Mouse (Mus musculus) lung, adult 2 months (tissue): Measurements from ENCODE around the gene Sf3a2. TPM values are rescaled to one million over a fixed set of nuclear protein-coding genes. Genes with fewer than 3 reads are reported as not detected.

Source experiments
- DNase-seq: peaks from one replicate; pipeline ENCODE4 v3.0.0; 2022
- H3K4me1 ChIP-seq: fragments of 200-500 bp; 2 replicates; pipeline ENCODE4 v1.6.1; 2011; ENCODE audit warnings: low read length; ENCODE audit not compliant: control insufficient read depth, insufficient read depth
- H3K4me3 ChIP-seq: fragments of 200-500 bp; replicated peaks from 2 replicates; pipeline ENCODE3; 2011; ENCODE audit warnings: low read depth, mild to moderate bottlenecking, control low read depth, low read length; ENCODE audit errors: extremely low read depth
- CTCF ChIP-seq: fragments of 200-500 bp; IDR thresholded peaks from 2 replicates; pipeline ENCODE4 v1.5.1; 2011; ENCODE audit warnings: mild to moderate bottlenecking, low read length, control low read depth; ENCODE audit not compliant: insufficient read depth
- POLR2A ChIP-seq: fragments of 200-500 bp; IDR thresholded peaks from 2 replicates; pipeline ENCODE4 v1.6.1; 2011; ENCODE audit warnings: low read depth, mild to moderate bottlenecking, control low read depth, low read length, borderline replicate concordance; ENCODE audit errors: extremely low read depth
- WGBS: fragments of 180-500 bp; shearing (Covaris S2); methylation state at CpG from one replicate; pipeline ENCODE4 v1.1.7; 2018; 5-methylcytosine and 5-hydroxymethylcytosine counted together
- polyA plus RNA-seq: library from polyadenylated mRNA; depleted of rRNA; stranded (reverse); fragments of >200 nt; gene quantifications from 2 replicates; pipeline ENCODE4 v1.2.3, GENCODE M21; 2012

Sf3a2 gene
- polyA plus RNA-seq, 1 experiment, result 35.7 TPM

DNA sequence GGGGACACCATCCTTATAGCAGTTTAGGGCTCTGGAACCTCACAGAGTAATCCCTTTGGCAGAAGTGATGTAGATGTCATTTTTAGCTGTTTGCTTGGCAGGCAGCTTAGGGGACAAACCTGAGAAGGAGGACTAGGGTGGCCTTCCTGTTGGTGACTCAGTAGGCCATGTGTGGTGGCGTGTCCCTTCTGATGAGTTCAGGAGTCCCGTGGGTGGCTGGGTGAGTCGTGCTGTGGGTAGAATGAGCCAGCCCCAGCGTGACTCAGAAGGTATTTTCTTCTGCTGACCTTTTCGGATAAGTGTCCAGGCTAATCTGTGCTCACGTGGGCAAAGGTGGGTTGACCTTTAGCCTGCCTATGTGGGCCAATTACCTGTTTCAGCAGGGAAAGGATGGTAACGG, 39.3 kb upstream of the Sf3a2 start:
- Histone ChIP-seq H3K4me3 (no peak overlapping the region), H3K4me1 (peaks cover 17% of the 10 kb centered on the region)
- no peak for TF ChIP-seq CTCF
- TF ChIP-seq POLR2A, result no peak
- WGBS, result 57% methylated on average over 7 of the region's 7 CpGs
- no peak for DNase-seq

DNA sequence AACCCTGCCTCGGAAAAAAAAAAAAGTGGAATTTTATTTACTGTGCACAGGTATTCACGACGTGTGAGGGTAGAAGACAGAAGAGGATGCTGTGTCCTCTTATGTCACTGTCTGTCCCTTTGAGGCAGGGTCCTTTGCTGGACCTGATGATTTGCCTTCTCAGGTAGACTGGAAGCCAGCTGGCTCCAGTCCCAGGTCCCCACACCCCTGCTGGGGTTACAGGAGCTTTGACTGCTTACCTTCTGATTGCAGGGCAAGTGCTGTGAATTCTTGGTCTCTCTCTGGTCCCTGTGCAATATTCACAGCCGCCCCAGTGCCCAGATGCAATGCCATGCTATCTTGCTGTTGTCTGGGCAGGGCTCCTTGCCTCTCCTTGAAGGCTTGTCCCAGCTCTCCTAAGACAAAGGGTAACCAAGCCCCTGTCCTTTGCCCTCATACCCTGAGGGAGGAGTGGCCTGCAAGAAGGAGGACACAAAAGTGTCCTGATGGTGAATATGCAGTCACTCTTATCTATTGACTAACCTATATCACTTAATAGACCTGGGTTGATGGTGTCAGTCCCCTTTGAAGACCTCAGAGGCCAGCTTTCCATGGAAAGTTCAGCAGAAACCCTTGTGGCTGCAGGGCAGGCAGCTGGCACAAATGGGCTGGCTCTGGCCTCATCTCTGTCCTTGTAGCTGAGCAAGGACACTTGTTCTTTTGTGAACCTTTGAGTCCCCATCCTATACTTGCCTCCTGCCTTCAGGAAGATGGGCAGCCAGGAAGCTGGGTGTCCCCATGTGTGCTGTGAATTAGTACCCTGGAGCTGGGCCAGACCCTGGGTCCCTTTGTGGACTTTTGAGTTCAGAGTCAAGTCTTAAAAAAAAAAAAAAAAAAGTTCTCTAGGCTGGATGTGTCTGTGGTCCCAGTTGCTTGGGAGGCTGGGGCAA, 37.1 kb upstream of the Sf3a2 start:
- DNase-seq, result no peak
- no peak for TF ChIP-seq CTCF
- TF ChIP-seq POLR2A, result no peak
- WGBS, result 66% methylated on average over 4 of the region's 4 CpGs
- Histone ChIP-seq H3K4me3 (no peak overlapping the region), H3K4me1 (peaks cover 18% of the 10 kb centered on the region)

DNA sequence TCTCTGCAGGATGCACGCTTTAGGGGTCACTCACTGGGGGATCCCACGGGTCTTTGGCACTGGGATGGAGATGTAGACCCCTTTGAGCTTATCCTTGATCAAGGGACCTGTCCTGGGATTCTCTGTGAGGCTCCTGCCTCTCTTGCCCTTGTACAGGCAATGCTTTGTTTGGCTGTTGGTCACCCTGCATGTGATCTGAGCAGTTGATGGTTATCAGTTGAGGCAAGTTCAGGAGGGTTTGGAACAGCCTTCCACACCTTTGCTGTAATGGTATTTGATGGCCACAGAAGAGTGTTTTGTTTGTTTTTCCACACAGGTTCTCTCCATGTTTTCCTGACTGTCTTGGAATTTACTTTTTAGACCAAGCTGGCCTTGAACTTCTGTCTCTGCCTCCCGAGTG, 36.2 kb upstream of the Sf3a2 start:
- TF ChIP-seq CTCF (no peak), POLR2A (no peak)
- DNase-seq, result no peak
- Histone ChIP-seq H3K4me3 (no peak overlapping the region), H3K4me1 (peaks cover 11% of the 10 kb centered on the region)
- WGBS, result 70% methylated on average over 3 of the region's 3 CpGs

DNA sequence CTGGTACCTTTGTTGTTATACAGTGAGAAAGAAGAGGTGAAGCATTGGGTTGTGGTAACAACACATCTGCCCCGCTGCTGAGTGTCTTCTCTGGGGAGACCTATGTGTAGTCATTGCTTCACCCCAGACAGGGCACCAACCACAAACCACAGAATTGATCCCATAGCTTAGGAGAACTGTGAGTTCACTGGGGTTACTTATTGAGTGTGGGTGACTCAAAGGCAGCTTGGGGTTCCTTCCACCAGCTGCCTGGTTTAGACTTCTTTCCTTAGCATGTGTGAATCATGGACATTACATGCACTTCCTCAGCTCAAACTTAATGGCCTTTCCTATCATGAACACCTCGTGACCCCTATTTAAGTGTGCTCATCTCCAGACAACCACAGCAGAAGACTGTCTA, 34.5 kb upstream of the Sf3a2 start:
- no peak for DNase-seq
- H3K4me3 ChIP-seq, result no peak overlapping the region
- TF ChIP-seq POLR2A, result no peak
- TF ChIP-seq CTCF, result no peak
- WGBS, result 78% methylated on average over 2 of the region's 2 CpGs
- H3K4me1 ChIP-seq, result peaks cover 7% of the 10 kb centered on the region

DNA sequence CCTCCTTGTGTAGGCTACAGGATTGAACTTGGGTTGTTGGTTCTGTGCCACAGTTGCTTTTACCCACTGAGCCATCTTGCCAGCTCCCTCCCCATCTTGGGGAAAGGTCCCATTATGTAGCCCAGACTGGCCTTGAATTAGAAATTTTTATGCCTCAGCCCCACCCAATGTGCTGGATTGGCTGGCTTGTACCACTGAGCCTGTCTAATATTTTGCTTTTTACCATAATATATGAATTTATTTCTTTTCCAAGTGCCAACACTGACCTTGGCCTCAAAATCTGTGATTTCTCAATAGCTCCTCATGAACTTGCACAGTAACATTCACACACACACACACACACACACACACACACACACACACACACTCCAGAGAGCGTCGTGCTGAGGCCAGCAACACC, 32.3 kb upstream of the Sf3a2 start:
- no peak overlapping the region for H3K4me3 ChIP-seq
- H3K4me1 ChIP-seq, result peaks cover 7% of the 10 kb centered on the region
- TF ChIP-seq POLR2A (no peak), CTCF (no peak)
- no peak for DNase-seq
- 48% methylated on average over 2 of the region's 2 CpGs for WGBS

DNA sequence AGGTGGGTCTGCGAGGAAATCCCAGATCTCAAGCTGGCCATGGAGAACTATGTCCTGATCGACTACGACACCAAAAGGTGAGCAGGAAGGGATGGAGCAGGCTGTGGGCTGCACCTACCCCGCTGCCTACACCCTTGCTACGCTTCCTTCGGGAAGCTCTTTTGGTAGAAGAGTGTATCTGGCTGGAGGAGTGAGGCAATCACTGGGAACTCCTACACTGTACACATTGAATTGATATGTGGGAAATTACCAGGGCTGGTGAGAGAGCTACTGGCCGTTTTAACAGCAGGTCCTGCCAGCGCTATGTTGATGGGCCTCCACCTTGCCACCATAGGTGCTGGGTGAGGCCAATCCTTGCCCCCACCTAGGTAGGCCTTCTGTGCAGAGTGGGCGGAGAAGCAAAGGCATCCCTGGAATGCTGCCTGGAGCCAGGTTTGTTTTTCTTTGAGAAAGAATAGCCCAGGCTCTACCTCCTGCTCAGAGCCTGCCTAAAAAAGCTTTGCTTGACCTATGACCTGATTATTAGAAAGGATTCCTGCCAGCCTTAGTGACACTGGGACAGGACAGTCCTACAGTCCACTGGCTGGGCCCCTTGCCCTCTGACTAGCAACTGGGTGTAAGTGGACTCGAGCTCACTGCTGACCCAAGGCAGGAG, 31.7 kb upstream of the Sf3a2 start:
- DNase-seq, result peak; percentile 35
- Histone ChIP-seq H3K4me3 (no peak overlapping the region), H3K4me1 (peaks cover 4% of the 10 kb centered on the region; the same call in 1 of the 2 replicates)
- whole genome bisulfite sequencing, result 69% methylated on average over 10 of the region's 10 CpGs
- TF ChIP-seq CTCF (no peak), POLR2A (no peak)

DNA sequence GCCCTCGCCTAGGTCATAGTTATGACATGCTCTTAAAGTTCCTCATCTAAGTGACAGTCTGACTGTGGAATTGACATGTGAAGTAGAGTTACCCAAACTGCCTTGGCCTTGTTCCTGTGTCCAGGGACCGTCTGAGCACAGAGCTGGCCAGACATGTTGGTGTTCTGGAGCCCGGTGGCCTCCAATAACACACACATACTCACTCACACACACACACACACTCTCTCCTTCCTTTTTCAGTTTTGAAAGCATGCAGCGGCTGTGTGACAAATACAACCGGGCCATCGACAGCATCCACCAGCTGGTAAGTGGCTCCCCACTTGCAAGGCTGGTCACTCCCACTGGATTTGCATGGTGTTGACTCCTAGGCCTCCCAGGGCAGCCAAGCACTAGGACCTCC, 29.6 kb upstream of the Sf3a2 start:
- TF ChIP-seq POLR2A, result no peak
- TF ChIP-seq CTCF, result no peak
- DNase-seq, result no peak
- Histone ChIP-seq H3K4me3 (no peak overlapping the region), H3K4me1 (peaks cover 4% of the 10 kb centered on the region; the same call in 1 of the 2 replicates)
- WGBS, result 69% methylated on average over 6 of the region's 6 CpGs

DNA sequence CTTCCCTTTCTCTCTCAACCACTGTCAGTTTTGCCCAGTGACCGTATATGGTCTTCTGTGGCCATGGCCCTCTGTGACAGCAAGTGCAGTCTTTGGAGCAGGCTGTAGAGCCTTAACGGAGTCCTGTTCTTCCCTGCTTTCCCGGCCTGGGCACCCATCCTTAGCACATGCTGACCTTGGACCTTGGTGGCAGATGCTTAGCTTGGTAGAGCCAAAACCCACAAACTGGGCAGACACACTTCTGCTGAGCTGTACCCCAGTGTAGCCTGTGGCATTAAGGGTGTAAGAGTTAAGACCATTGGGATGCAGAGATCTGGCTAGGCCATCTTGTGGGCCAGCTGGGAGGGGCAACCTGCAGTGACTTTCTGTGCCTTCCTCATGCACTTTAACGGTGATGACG, 24.2 kb upstream of the Sf3a2 start:
- Histone ChIP-seq H3K4me3 (no peak overlapping the region), H3K4me1 (no peaks in the 10 kb centered on the region)
- DNase-seq, result no peak
- 74% methylated on average over 5 of the region's 5 CpGs for WGBS
- no peak for TF ChIP-seq POLR2A
- no peak for TF ChIP-seq CTCF

DNA sequence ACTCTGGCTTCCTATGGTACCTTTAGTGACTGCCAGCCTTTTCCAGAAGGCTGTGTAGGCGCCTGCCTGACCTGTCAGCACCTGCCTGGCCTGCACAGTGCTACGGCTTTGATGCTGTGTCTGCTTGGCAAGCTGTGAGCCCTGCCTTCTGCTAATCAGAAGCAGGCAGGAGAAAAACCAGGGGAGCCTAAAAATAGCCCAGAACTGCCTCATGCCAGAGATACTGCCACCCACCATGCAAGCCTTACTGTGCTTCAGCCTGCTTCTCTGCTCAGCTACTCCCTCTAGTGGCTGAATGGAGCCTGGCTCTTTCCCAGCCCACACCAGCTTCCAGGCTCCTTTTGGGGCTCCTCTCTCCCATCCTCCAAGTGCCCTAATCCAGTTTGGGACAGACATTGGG, 23.4 kb upstream of the Sf3a2 start:
- TF ChIP-seq CTCF (peak; percentile 96), POLR2A (no peak)
- no peak overlapping the region for H3K4me3 ChIP-seq
- DNase-seq, result peak; percentile 68
- whole genome bisulfite sequencing, result 36% methylated on average over 2 of the region's 2 CpGs
- H3K4me1 ChIP-seq, result no peaks in the 10 kb centered on the region
